In the genomic region with DNA sequence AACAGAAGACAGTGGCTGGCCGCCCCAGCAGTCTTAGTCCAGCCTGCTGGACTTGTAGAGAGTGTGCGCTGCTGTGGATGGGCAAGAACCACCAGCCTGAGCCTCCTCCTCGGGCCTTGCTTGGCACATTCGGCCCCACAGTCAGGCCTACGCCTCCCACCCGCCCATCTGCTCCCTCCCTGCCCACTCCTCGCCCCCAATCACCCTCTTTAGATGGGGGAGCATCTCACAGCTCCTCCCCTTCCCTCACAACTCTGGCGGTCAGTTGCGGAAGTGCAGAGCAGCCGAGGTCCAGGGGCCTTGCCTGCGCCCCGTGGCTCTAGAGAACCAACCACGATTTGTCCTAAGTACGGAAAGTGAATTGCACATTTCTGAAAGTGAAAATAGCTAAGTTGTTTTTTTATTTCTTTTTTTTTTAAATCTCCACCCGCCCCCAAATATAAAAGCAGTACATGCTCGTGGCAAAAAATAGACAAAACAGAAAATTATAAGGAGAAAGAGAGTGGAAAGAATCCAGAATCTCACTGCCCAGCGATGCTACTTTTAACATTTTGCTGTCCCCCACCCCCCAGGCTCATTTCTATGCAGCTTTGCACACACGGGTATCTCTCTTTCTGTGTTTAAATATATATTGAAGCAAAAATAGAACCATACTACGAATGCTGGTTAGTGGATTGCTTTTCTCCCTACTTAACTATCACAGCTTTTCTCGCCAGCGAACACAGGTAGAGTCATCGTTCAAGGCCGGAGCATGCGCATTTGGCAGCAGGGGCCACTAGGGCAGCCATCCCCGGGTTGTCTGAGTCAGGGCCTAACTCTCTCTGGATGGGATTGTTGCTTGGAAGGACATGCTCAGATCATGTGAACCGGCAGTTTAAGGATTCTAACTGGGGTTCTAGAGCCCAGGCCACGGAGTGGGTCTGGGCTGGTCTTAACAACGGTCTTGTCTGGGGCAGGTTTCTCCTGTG, we compare ENCODE assay signal across 8 mouse cellular contexts. TPM values are rescaled to one million over a fixed set of nuclear protein-coding genes. Genes with fewer than 3 reads are reported as not detected.
A peak's percentile ranks its signal among the peaks of the same experiment; 100 is the strongest.
DNase-seq lines count a peak whose midpoint lies in the region; ATAC-seq and TF ChIP-seq lines count a peak whose summit lies in the region.

No protein-coding gene starts in this region.

- no peak overlapping the region for H3K4me3 ChIP-seq in forebrain, embryonic 14.5 days (ENCODE audit: low read depth, low read length)
- H3K4me3 ChIP-seq in forebrain, embryonic 10.5 days = no peak overlapping the region
- no peak overlapping the region for H3K4me3 ChIP-seq in liver, embryonic 14.5 days (ENCODE audit: insufficient read depth in 1 of 2, low read depth in 2 of 2, low read length in 2 of 2)
- H3K4me3 ChIP-seq in liver, embryonic 12.5 days = no peak overlapping the region

- WGBS in forebrain, embryonic 14.5 days = 74% methylated on average over 28 of the region's 28 CpGs
- WGBS in forebrain, embryonic 10.5 days = 74% methylated on average over 28 of the region's 28 CpGs
- WGBS in liver, embryonic 14.5 days (ENCODE audit: insufficient replicate concordance) = 61% methylated on average over 28 of the region's 28 CpGs
- WGBS in liver, embryonic 12.5 days (ENCODE audit: insufficient replicate concordance) = 62% methylated on average over 28 of the region's 28 CpGs

- no peak overlapping the region for H3K4me2 ChIP-seq in forebrain, embryonic 14.5 days (ENCODE audit: low read length)
- H3K4me2 ChIP-seq in liver, embryonic 14.5 days (ENCODE audit: low read depth) = no peak overlapping the region
- no peak overlapping the region for H3K4me2 ChIP-seq in liver, embryonic 12.5 days

- no peaks in the 10 kb centered on the region for H3K36me3 ChIP-seq in forebrain, embryonic 14.5 days (ENCODE audit: control insufficient read depth, insufficient read depth, low read length)
- no peaks in the 10 kb centered on the region for H3K36me3 ChIP-seq in forebrain, embryonic 10.5 days (replicated peaks)
- H3K36me3 ChIP-seq in liver, embryonic 14.5 days (replicated peaks; ENCODE audit: control insufficient read depth, insufficient read depth, low read depth) = no peaks in the 10 kb centered on the region
- H3K36me3 ChIP-seq in liver, embryonic 12.5 days = no peaks in the 10 kb centered on the region

- H3K27ac ChIP-seq in forebrain, embryonic 14.5 days (ENCODE audit: low read depth, low read length) = no peak overlapping the region
- H3K27ac ChIP-seq in forebrain, embryonic 10.5 days = no peak overlapping the region
- no peak overlapping the region for H3K27ac ChIP-seq in liver, embryonic 14.5 days
- H3K27ac ChIP-seq in liver, embryonic 12.5 days = no peak overlapping the region

- peak; percentile 12 for DNase-seq in forebrain, embryonic 14.5 days (ENCODE audit: low spot score)
- no peak for DNase-seq in forebrain, embryonic 10.5 days (ENCODE audit: extremely low spot score, low spot score)
- no peak for DNase-seq in liver, embryonic 14.5 days (ENCODE audit: low read depth in 3 of 3, low spot score in 3 of 3)
- DNase-seq in heart, adult 8-10 months (ENCODE audit: low spot score) = peak; percentile 17
- DNase-seq in right cerebral cortex, adult 18-20 months = peak; percentile 39
- no peak for DNase-seq in kidney, adult 11 months
- no peak for DNase-seq in layer of hippocampus, postnatal 25 days (ENCODE audit: extremely low spot score in 1 of 2, low spot score in 1 of 2)

- H3K9ac ChIP-seq in forebrain, embryonic 14.5 days (ENCODE audit: low read length) = no peak overlapping the region
- H3K9ac ChIP-seq in liver, embryonic 14.5 days (replicated peaks) = no peak overlapping the region
- no peak overlapping the region for H3K9ac ChIP-seq in liver, embryonic 12.5 days

- peak; percentile 32 for TF ChIP-seq CTCF in liver, embryonic 14.5 days (IDR thresholded peaks at IDR 0.05; ENCODE audit: low read depth)

- ATAC-seq in forebrain, embryonic 14.5 days = no peak
- no peak for ATAC-seq in liver, embryonic 14.5 days (ENCODE audit: insufficient read depth)
- no peak for ATAC-seq in liver, embryonic 12.5 days

- no peaks in the 10 kb centered on the region for H3K9me3 ChIP-seq in forebrain, embryonic 14.5 days (replicated peaks; ENCODE audit: control insufficient read depth, low read length)
- H3K9me3 ChIP-seq in forebrain, embryonic 10.5 days = peaks cover 5% of the 10 kb centered on the region; the same call in 1 of the 2 replicates
- no peaks in the 10 kb centered on the region for H3K9me3 ChIP-seq in liver, embryonic 14.5 days (ENCODE audit: control insufficient read depth, low read length)
- H3K9me3 ChIP-seq in liver, embryonic 12.5 days (replicated peaks) = no peaks in the 10 kb centered on the region

- H3K27me3 ChIP-seq in forebrain, embryonic 14.5 days (replicated peaks; ENCODE audit: control insufficient read depth, insufficient read depth, low read length) = no peaks in the 10 kb centered on the region
- H3K27me3 ChIP-seq in forebrain, embryonic 10.5 days (ENCODE audit: poor library complexity, severe bottlenecking) = peaks cover 15% of the 10 kb centered on the region
- no peaks in the 10 kb centered on the region; the same call in 1 of the 2 replicates for H3K27me3 ChIP-seq in liver, embryonic 14.5 days (ENCODE audit: control insufficient read depth, insufficient read depth, low read length)
- peaks cover 13% of the 10 kb centered on the region for H3K27me3 ChIP-seq in liver, embryonic 12.5 days (replicated peaks)

- H3K4me1 ChIP-seq in forebrain, embryonic 14.5 days (ENCODE audit: control insufficient read depth, insufficient read depth, low read length) = no peaks in the 10 kb centered on the region
- peaks cover 6% of the 10 kb centered on the region; the same call in 1 of the 2 replicates for H3K4me1 ChIP-seq in forebrain, embryonic 10.5 days
- H3K4me1 ChIP-seq in liver, embryonic 14.5 days (replicated peaks; ENCODE audit: control insufficient read depth in 2 of 2, insufficient read depth in 2 of 2, low read length in 1 of 2) = no peaks in the 10 kb centered on the region
- no peaks in the 10 kb centered on the region for H3K4me1 ChIP-seq in liver, embryonic 12.5 days

- no peak for TF ChIP-seq EP300 in liver, embryonic 14.5 days (IDR thresholded peaks at IDR 0.05; ENCODE audit: low read depth)

RNA-seq across cellular contexts. Expression of a gene that starts 24.6 kb away (rescaled TPM):
- 6.9 and 8.8 TPM in 2 replicates for polyA plus RNA-seq in forebrain, embryonic 14.5 days (2014; fragmentation: Nextera tagmentation; extraction: Ambion mirVana)
- polyA plus RNA-seq in forebrain, embryonic 10.5 days (2016; fragmentation: Nextera tagmentation; extraction: Ambion mirVana) = 1.3 and 1.8 TPM in 2 replicates
- polyA plus RNA-seq in liver, embryonic 14.5 days (2012; rRNA removed) = 0.20 and 0.31 TPM in 2 replicates
- 0.04 and 0.09 TPM in 2 replicates for polyA plus RNA-seq in liver, embryonic 14.5 days (2014; fragmentation: Nextera tagmentation; extraction: Ambion mirVana)
- 0.24 and 0.37 TPM in 2 replicates for polyA plus RNA-seq in liver, embryonic 12.5 days (2016; fragmentation: Nextera tagmentation; extraction: Ambion mirVana)
- total RNA-seq in heart, adult 8-10 months (2022) = 10 to 100 TPM; 24.5 to 31.5 (median 27.0) TPM
- 10 to 100 TPM; 26.2 TPM for total RNA-seq in layer of hippocampus, postnatal 25 days (2021)

Comparison
In these comparisons a context has a peak if more than half of its experiments do, and no peak if none do; other contexts are left out.
1. DNase-seq: peak in forebrain, embryonic 14.5 days (single experiment), heart, adult 8-10 months (single experiment) and right cerebral cortex, adult 18-20 months (single experiment); none in forebrain, embryonic 10.5 days (single experiment), liver, embryonic 14.5 days (0 of 3), kidney, adult 11 months (single experiment) and layer of hippocampus, postnatal 25 days (0 of 2).